18 mouse cellular contexts compared by ENCODE assay signal in the genomic region with DNA sequence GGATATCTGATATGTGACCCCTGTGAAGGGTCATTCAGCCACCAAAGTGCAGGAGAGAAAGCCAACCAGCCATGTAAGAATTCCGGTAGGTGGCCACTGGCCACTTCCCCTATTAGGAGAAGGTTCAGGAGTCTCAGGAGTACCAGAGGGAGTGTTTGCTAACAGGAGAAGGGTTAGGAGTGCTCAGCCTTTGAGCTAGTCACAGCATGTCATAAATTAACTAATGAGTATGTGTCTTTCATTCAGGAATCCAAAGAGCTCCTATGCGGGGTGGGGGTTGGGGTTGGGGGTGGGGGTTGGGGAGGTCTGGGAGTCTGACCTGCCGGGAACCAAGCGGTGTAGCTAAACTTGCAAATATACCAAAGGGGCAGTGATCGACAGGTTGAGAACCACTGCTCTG.
A peak's percentile ranks its signal among the peaks of the same experiment; 100 is the strongest.
DNase-seq lines count a peak whose midpoint lies in the region; ATAC-seq lines count a peak whose summit lies in the region.
"Had no signal": no experiment of that assay in that cellular context is flagged by ENCODE, and none has a peak within 500 bp of the region (broad histone marks: within the 10 kb centered on the region; RNA-seq: fewer than 3 reads in every experiment).

No protein-coding gene starts in this region.

- no peak overlapping the region for H3K9ac ChIP-seq in kidney, embryonic 16.5 days (replicated peaks; ENCODE audit: low read length)
- H3K9ac ChIP-seq: forebrain, embryonic 13.5 days; forebrain, postnatal 0 days; heart, embryonic 15.5 days; hindbrain, embryonic 13.5 days had no signal

- ATAC-seq in kidney, embryonic 16.5 days (ENCODE audit: low FRiP score, low TSS enrichment) = peak; percentile 67; the same call in 1 of the 2 replicates
- ATAC-seq: forebrain, embryonic 13.5 days; forebrain, postnatal 0 days; Patski had no signal

- DNase-seq in kidney, postnatal 25 days = no peak
- peak; percentile 8 for DNase-seq in lung, postnatal 36 days
- no peak for DNase-seq in lung, postnatal 4 days
- peak; percentile 48 for DNase-seq in ZHBTc4 (ENCODE audit: low read depth, low spot score)
- no peak for DNase-seq in urinary bladder, postnatal 10 days (ENCODE audit: low spot score)
- DNase-seq: adrenal gland, adult 8-10 months; adrenal gland, postnatal 36 days; forebrain, postnatal 0 days; gastrocnemius, postnatal 14 days; heart, adult 2 months; heart, postnatal 14 days had no signal

- 43% methylated on average over 5 of the region's 5 CpGs for WGBS in kidney, embryonic 16.5 days

- no peak overlapping the region for H3K27ac ChIP-seq in kidney, embryonic 16.5 days (ENCODE audit: low read length)
- H3K27ac ChIP-seq: embryonic facial prominence, embryonic 10.5 days; forebrain, embryonic 13.5 days; heart, adult 2 months; heart, embryonic 15.5 days; hindbrain, embryonic 13.5 days had no signal

- no peak overlapping the region for H3K4me3 ChIP-seq in kidney, embryonic 16.5 days (ENCODE audit: low read length)
- H3K4me3 ChIP-seq: embryonic facial prominence, embryonic 10.5 days; forebrain, embryonic 13.5 days; heart, adult 2 months; heart, embryonic 15.5 days; hindbrain, embryonic 13.5 days had no signal

- H3K4me1 ChIP-seq in kidney, embryonic 16.5 days (ENCODE audit: insufficient read depth, low read length) = no peaks in the 10 kb centered on the region
- H3K4me1 ChIP-seq: forebrain, embryonic 13.5 days; heart, embryonic 15.5 days had no signal

- no peaks in the 10 kb centered on the region for H3K36me3 ChIP-seq in kidney, embryonic 16.5 days (ENCODE audit: insufficient read depth, low read length)
- H3K36me3 ChIP-seq: embryonic facial prominence, embryonic 10.5 days; heart, embryonic 15.5 days had no signal

- H3K9me3 ChIP-seq in kidney, embryonic 16.5 days (ENCODE audit: low read length) = no peaks in the 10 kb centered on the region
- H3K9me3 ChIP-seq: embryonic facial prominence, embryonic 10.5 days; forebrain, embryonic 13.5 days; heart, embryonic 15.5 days; hindbrain, embryonic 13.5 days had no signal

- no peaks in the 10 kb centered on the region for H3K27me3 ChIP-seq in kidney, embryonic 16.5 days (ENCODE audit: insufficient read depth, low read length)
- H3K27me3 ChIP-seq: forebrain, embryonic 13.5 days; heart, embryonic 15.5 days; hindbrain, embryonic 13.5 days; Patski had no signal

- no peak overlapping the region for H3K4me2 ChIP-seq in kidney, embryonic 16.5 days (replicated peaks; ENCODE audit: low read depth, low read length)
- H3K4me2 ChIP-seq: forebrain, embryonic 13.5 days; heart, embryonic 11.5 days; heart, embryonic 15.5 days; hindbrain, embryonic 13.5 days had no signal

Comparison
In these comparisons a context has a peak if more than half of its experiments do, and no peak if none do; other contexts are left out.
1. DNase-seq: peak in lung, postnatal 36 days (single experiment) and ZHBTc4 (single experiment); none in kidney, postnatal 25 days (0 of 2), lung, postnatal 4 days (0 of 2) and urinary bladder, postnatal 10 days (single experiment).